Comparison of ENCODE assay signal across 27 mouse cellular contexts in genomic region chr1:100122410-100122935, GRCm38 (mm10).
"Had no signal": no experiment of that assay in that cellular context is flagged by ENCODE, and none has a peak within 500 bp of the region (broad histone marks: within the 10 kb centered on the region; RNA-seq: fewer than 3 reads in every experiment).

No protein-coding gene starts in this region.

- H3K4me2 ChIP-seq: embryonic facial prominence, embryonic 12.5 days; embryonic facial prominence, embryonic 13.5 days; forebrain, embryonic 12.5 days; forebrain, embryonic 15.5 days; heart, embryonic 11.5 days had no signal

- ATAC-seq: forebrain, embryonic 14.5 days; forebrain, embryonic 15.5 days; forebrain, embryonic 16.5 days; forebrain, postnatal 0 days had no signal

- H3K9ac ChIP-seq: embryonic facial prominence, embryonic 12.5 days; embryonic facial prominence, embryonic 13.5 days; forebrain, embryonic 12.5 days; forebrain, embryonic 15.5 days; forebrain, postnatal 0 days had no signal

- DNase-seq: cerebellum, adult 8-10 months; cerebellum, adult 9-10 months; cerebellum, adult 9-11 months; cerebellum, postnatal 10 days; cerebellum, postnatal 14 days; cerebellum, postnatal 25 days; cerebellum, postnatal 36 days; embryo, embryonic 11 days; forebrain, postnatal 0 days; gastrocnemius, adult 2 months; gastrocnemius, postnatal 10 days; gastrocnemius, postnatal 14 days; gastrocnemius, postnatal 25 days; gastrocnemius, postnatal 36 days; heart, adult 11 months; heart, adult 18-20 months; heart, adult 2 months had no signal

- H3K27me3 ChIP-seq: embryonic facial prominence, embryonic 12.5 days; embryonic facial prominence, embryonic 13.5 days; forebrain, embryonic 12.5 days; forebrain, embryonic 15.5 days had no signal

- H3K36me3 ChIP-seq: embryonic facial prominence, embryonic 12.5 days; embryonic facial prominence, embryonic 13.5 days; forebrain, embryonic 10.5 days; forebrain, embryonic 12.5 days; forebrain, embryonic 15.5 days; heart, embryonic 10.5 days had no signal

- H3K4me1 ChIP-seq: embryonic facial prominence, embryonic 12.5 days; embryonic facial prominence, embryonic 13.5 days; forebrain, embryonic 10.5 days; forebrain, embryonic 12.5 days; forebrain, embryonic 15.5 days; heart, embryonic 10.5 days had no signal

- H3K27ac ChIP-seq: embryonic facial prominence, embryonic 12.5 days; embryonic facial prominence, embryonic 13.5 days; forebrain, embryonic 10.5 days; forebrain, embryonic 12.5 days; forebrain, embryonic 15.5 days; gastrocnemius, adult 2 months; heart, adult 2 months; heart, embryonic 10.5 days had no signal

- H3K4me3 ChIP-seq: embryonic facial prominence, embryonic 12.5 days; embryonic facial prominence, embryonic 13.5 days; erythroblast, embryonic 14.5 days; forebrain, embryonic 10.5 days; forebrain, embryonic 12.5 days; forebrain, embryonic 15.5 days; gastrocnemius, adult 2 months; heart, adult 2 months; heart, embryonic 10.5 days had no signal

- H3K9me3 ChIP-seq: embryonic facial prominence, embryonic 12.5 days; embryonic facial prominence, embryonic 13.5 days; forebrain, embryonic 10.5 days; forebrain, embryonic 12.5 days; forebrain, embryonic 15.5 days; heart, embryonic 10.5 days had no signal
